Mouse (Mus musculus) cerebellum, adult 2 months (tissue): Measurements from ENCODE around the gene Emc7. TPM values are rescaled to one million over a fixed set of nuclear protein-coding genes. Genes with fewer than 3 reads are reported as not detected.

Source experiments
- DNase-seq, 2 experiments: peaks; one replicate each; pipeline ENCODE4 v3.0.0; 2021
- H3K27ac ChIP-seq: fragments of 200-500 bp; 2 replicates; pipeline ENCODE4 v1.5.1; 2012; ENCODE audit warnings: low read length, control low read depth, inconsistent platforms; ENCODE audit not compliant: insufficient read depth
- H3K27me3 ChIP-seq: fragments of 200-500 bp; 2 replicates; pipeline ENCODE4 v1.6.1; 2012; ENCODE audit warnings: inconsistent platforms, mild to moderate bottlenecking, low read length, moderate library complexity; ENCODE audit not compliant: control insufficient read depth, insufficient read depth
- H3K4me1 ChIP-seq: fragments of 200-500 bp; 2 replicates; pipeline ENCODE4 v1.6.1; 2011; ENCODE audit warnings: low read length; ENCODE audit not compliant: control insufficient read depth, insufficient read depth
- H3K4me3 ChIP-seq: fragments of 200-500 bp; replicated peaks from 2 replicates; pipeline ENCODE3; 2011; ENCODE audit warnings: mild to moderate bottlenecking, low read depth, low read length, control low read depth; ENCODE audit not compliant: insufficient read depth
- CTCF ChIP-seq: fragments of 200-500 bp; IDR thresholded peaks from 2 replicates; pipeline ENCODE4 v1.5.1; 2011; ENCODE audit warnings: low read depth, mild to moderate bottlenecking, control low read depth, low read length, moderate library complexity, borderline replicate concordance; ENCODE audit not compliant: insufficient read depth
- POLR2A ChIP-seq: fragments of 200-500 bp; IDR thresholded peaks from 2 replicates; pipeline ENCODE4 v1.6.1; 2011; ENCODE audit warnings: low read length, control low read depth, borderline replicate concordance; ENCODE audit not compliant: insufficient read depth
- WGBS: fragments of 180-500 bp; shearing (Covaris S2); methylation state at CpG from one replicate; pipeline ENCODE4 v1.1.7; 2018; 5-methylcytosine and 5-hydroxymethylcytosine counted together
- polyA plus RNA-seq: library from polyadenylated mRNA; depleted of rRNA; stranded (reverse); fragments of >200 nt; gene quantifications from 2 replicates; pipeline ENCODE4 v1.2.3, GENCODE M21; 2012

The Emc7 gene
- polyA plus RNA-seq, 1 experiment: 40.4 TPM

DNA sequence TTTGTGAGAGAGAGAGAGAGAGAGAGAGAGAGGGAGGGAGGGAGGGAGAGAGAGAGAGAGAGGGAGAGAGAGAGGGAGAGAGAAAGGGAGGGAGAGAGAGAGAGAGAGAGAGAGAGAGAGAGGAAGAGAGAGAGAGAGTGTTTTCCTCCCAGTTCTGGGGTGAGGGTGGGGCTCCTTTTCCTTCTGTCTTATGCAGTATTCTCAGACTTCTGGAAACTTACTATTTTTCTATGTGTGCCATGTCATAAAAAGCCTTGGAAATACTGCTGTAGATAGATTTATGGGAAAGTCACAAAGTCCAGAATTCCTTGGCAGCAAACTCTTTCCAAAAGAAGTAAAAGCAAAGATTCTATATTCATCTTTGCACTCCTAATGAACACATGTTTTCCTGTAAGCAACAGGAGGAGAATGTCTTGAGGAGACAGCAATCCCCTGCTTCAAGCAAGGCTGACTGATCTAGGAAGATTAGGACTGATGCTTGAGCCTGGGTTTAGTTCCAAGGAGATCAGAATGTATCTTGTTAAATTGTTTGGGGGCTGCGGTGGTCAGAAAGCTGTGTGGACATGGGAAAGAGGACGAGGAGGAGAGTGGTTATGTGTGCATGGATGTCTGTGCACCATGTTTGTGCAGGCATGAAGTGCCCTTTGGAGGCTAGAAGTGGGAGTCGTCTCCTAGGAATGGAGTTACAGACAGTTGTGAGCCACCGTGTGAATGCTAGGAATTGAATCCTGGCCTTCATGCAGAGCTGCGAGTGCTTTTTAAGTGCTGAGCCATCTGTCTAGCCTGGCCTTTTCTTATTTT lies 27.9 kb downstream of the Emc7 start:
- Histone ChIP-seq H3K4me3 (no peak overlapping the region), H3K27ac (no peak overlapping the region), H3K27me3 (no peaks in the 10 kb centered on the region), H3K4me1 (no peaks in the 10 kb centered on the region)
- 56% methylated on average over 5 of the region's 5 CpGs for WGBS
- DNase-seq: no peak
- TF ChIP-seq POLR2A (no peak), CTCF (no peak)

- TF ChIP-seq POLR2A (no peak), CTCF (no peak)
- H3K27ac ChIP-seq: no peak overlapping the region
- no peaks in the 10 kb centered on the region for H3K27me3 ChIP-seq
- no peak for DNase-seq
- WGBS: 24% methylated on average over 2 of the region's 2 CpGs
- no peaks in the 10 kb centered on the region for H3K4me1 ChIP-seq
- no peak overlapping the region for H3K4me3 ChIP-seq
These were observed 28.5 kb downstream of the Emc7 start for GRCm38 (mm10) chr2:112483334-112483651.

DNA sequence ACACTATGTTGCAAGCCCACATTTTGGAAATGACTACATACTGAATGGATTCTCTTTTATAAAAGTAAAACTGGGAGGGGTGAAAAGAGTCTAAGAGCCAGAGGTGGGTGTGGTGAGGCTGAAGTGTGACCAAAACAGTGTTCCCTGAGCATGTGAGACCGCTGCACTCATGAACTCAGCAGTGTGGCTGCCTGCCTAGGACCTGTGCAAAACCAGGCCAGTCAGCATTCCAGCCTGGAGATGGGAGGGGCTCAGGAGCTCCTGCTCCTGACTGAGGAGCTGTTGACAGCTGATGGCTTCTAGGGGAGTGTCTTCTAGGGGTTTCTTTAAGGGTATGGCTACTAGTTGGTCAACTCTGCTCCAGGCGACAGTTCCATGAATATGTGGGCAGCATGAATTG lies 30.1 kb downstream of the Emc7 start:
- no peak overlapping the region for H3K27ac ChIP-seq
- DNase-seq: no peak
- no peak overlapping the region for H3K4me3 ChIP-seq
- no peaks in the 10 kb centered on the region for H3K27me3 ChIP-seq
- 78% methylated on average over 2 of the region's 2 CpGs for WGBS
- TF ChIP-seq POLR2A: no peak
- no peak for TF ChIP-seq CTCF
- no peaks in the 10 kb centered on the region for H3K4me1 ChIP-seq

DNA sequence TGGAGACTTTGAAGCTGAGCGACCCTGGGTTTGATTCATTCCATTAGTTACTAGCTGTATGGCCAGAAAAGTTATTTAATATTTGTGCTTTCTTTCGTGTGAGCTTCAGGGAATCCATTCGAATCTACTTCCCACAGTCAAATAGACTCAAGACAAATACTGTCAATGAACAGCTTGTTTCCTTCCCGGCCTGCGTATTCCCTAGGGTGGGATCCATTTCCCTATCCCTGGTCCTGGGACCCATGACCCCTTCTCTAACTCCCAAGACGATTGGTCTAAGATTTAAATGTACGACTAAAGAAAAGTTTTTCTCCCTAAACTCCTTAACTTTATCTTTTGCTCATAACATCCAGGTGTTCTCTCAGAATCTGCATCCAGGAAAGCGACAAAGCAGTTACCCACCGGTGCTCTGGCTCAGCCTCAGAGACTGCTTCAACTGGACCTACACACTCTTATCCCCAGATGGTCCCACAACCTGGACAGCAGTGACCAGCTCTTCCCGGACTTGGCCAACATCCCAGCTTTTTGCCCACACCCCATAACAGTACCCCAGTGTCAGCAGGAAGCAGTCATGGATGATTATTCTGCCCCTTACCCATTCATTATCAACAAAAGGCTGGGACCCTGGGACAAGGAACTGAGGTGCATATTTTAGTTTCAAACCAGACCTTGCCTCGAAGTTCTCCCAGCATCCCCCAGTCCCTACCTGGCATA lies 35.8 kb downstream of the Emc7 start:
- no peak for DNase-seq
- H3K4me3 ChIP-seq: no peak overlapping the region
- no peak for TF ChIP-seq POLR2A
- TF ChIP-seq CTCF: no peak
- H3K27ac ChIP-seq: no peak overlapping the region
- WGBS: 66% methylated on average over 11 of the region's 11 CpGs
- no peaks in the 10 kb centered on the region for H3K27me3 ChIP-seq
- H3K4me1 ChIP-seq: no peaks in the 10 kb centered on the region; the same call in 1 of the 2 replicates

- Histone ChIP-seq H3K4me3 (no peak overlapping the region), H3K27me3 (no peaks in the 10 kb centered on the region), H3K27ac (no peak overlapping the region), H3K4me1 (no peaks in the 10 kb centered on the region; the same call in 1 of the 2 replicates)
- WGBS: 60% methylated on average over 5 of the region's 5 CpGs
- no peak for TF ChIP-seq CTCF
- no peak for TF ChIP-seq POLR2A
- no peak for DNase-seq
These were observed 36.8 kb downstream of the Emc7 start for GRCm38 (mm10) chr2:112491629-112492028.

GRCm38 (mm10) chr2:112492431-112492855 lies 37.6 kb downstream of the Emc7 start:
- H3K27me3 ChIP-seq: no peaks in the 10 kb centered on the region
- no peak for DNase-seq
- 6% methylated on average over 9 of the region's 9 CpGs for WGBS
- peak overlapping the region; percentile 73; the same call in 1 of the 2 replicates for H3K27ac ChIP-seq
- H3K4me3 ChIP-seq: peak overlapping the region; percentile 91
- H3K4me1 ChIP-seq: no peaks in the 10 kb centered on the region; the same call in 1 of the 2 replicates
- TF ChIP-seq CTCF (no peak), POLR2A (no peak)

- WGBS: under 1% methylated on average over 78 of the region's 87 CpGs
- TF ChIP-seq CTCF (no peak), POLR2A (peak; percentile 60)
- Histone ChIP-seq H3K27me3 (no peaks in the 10 kb centered on the region), H3K27ac (peak within 1 kb of the TSS; percentile 73), H3K4me3 (peak within 1 kb of the TSS; percentile 91), H3K4me1 (no peaks in the 10 kb centered on the region; the same call in 1 of the 2 replicates)
- peak; percentile 89 to 92 for DNase-seq
These were observed 38.2 kb downstream of the Emc7 start, which contains the start of gene Aven for GRCm38 (mm10) chr2:112492856-112493538. Gene Aven (plus strand): TSS chr2:112492964.
